ENCODE assay signal across 10 mouse cellular contexts in genomic region chr1:126469818-126470544, GRCm38 (mm10).
DNase-seq lines count a peak whose midpoint lies in the region; ATAC-seq and TF ChIP-seq lines count a peak whose summit lies in the region.
"Had no signal": no experiment of that assay in that cellular context is flagged by ENCODE, and none has a peak within 500 bp of the region (broad histone marks: within the 10 kb centered on the region; RNA-seq: fewer than 3 reads in every experiment).

No protein-coding gene starts in this region.

- no peak for TF ChIP-seq POLR2A in lung, adult 2 months (IDR thresholded peaks at IDR 0.05; ENCODE audit: borderline replicate concordance, extremely low read depth, low read depth, low read length)

- DNase-seq in embryonic facial prominence, embryonic 14.5 days (ENCODE audit: low spot score): peak; percentile 4
- no peak for DNase-seq in embryonic facial prominence, embryonic 10.5 days (ENCODE audit: low spot score)
- peak; percentile 50 for DNase-seq in lung, embryonic 14.5 days
- DNase-seq in lung, adult 2 months: no peak
- peak; percentile 58 to 79 for DNase-seq in cerebellum, postnatal 25 days
- DNase-seq in right cerebral cortex, postnatal 10 days (ENCODE audit: low spot score in 2 of 2): peak; percentile 61 to 67
- DNase-seq in thymus, postnatal 25 days: no peak
- no peak for DNase-seq in gastrocnemius, postnatal 4 days (ENCODE audit: low spot score in 2 of 2)
- DNase-seq: kidney, adult 9 months had no signal

- no peak for ATAC-seq in embryonic facial prominence, embryonic 14.5 days (ENCODE audit: low read depth)
- no peak for ATAC-seq in lung, embryonic 14.5 days (ENCODE audit: insufficient read depth)

- WGBS in embryonic facial prominence, embryonic 14.5 days: 55% methylated on average over 5 of the region's 5 CpGs
- WGBS in embryonic facial prominence, embryonic 10.5 days: 80% methylated on average over 5 of the region's 5 CpGs
- 35% methylated on average over 5 of the region's 5 CpGs for WGBS in lung, embryonic 14.5 days
- WGBS in lung, adult 2 months: 41% methylated on average over 5 of the region's 5 CpGs

- no peak overlapping the region for H3K4me3 ChIP-seq in embryonic facial prominence, embryonic 14.5 days (ENCODE audit: low read depth, low read length)
- H3K4me3 ChIP-seq in embryonic facial prominence, embryonic 10.5 days: no peak overlapping the region
- H3K4me3 ChIP-seq in lung, embryonic 14.5 days (ENCODE audit: low read depth, low read length): peak overlapping the region; percentile 5
- H3K4me3 ChIP-seq in lung, adult 2 months (replicated peaks; ENCODE audit: extremely low read depth, low read depth, low read length): no peak overlapping the region
- H3K4me3 ChIP-seq: limb, embryonic 13.5 days had no signal

- H3K4me1 ChIP-seq in embryonic facial prominence, embryonic 14.5 days (ENCODE audit: control insufficient read depth, insufficient read depth, low read length): no peaks in the 10 kb centered on the region
- H3K4me1 ChIP-seq in embryonic facial prominence, embryonic 10.5 days: peaks cover 3% of the 10 kb centered on the region; the same call in 1 of the 2 replicates
- H3K4me1 ChIP-seq in lung, embryonic 14.5 days (ENCODE audit: insufficient read depth): peaks cover 12% of the 10 kb centered on the region; the same call in 1 of the 2 replicates
- peaks cover 27% of the 10 kb centered on the region for H3K4me1 ChIP-seq in lung, adult 2 months (ENCODE audit: control insufficient read depth, insufficient read depth, low read length)
- H3K4me1 ChIP-seq: limb, embryonic 13.5 days had no signal

- no peak overlapping the region for H3K4me2 ChIP-seq in embryonic facial prominence, embryonic 14.5 days (ENCODE audit: low read depth, low read length)
- peak overlapping the region; percentile 43 for H3K4me2 ChIP-seq in lung, embryonic 14.5 days
- H3K4me2 ChIP-seq: limb, embryonic 13.5 days had no signal

- no peaks in the 10 kb centered on the region for H3K36me3 ChIP-seq in embryonic facial prominence, embryonic 14.5 days (ENCODE audit: control insufficient read depth, insufficient read depth, low read length)
- H3K36me3 ChIP-seq in embryonic facial prominence, embryonic 10.5 days (replicated peaks): no peaks in the 10 kb centered on the region
- no peaks in the 10 kb centered on the region for H3K36me3 ChIP-seq in lung, embryonic 14.5 days (ENCODE audit: insufficient read depth)
- H3K36me3 ChIP-seq: limb, embryonic 13.5 days had no signal

- TF ChIP-seq CTCF in lung, embryonic 14.5 days (IDR thresholded peaks at IDR 0.05; ENCODE audit: low read depth): no peak
- no peak for TF ChIP-seq CTCF in lung, adult 2 months (IDR thresholded peaks at IDR 0.05; ENCODE audit: insufficient read depth, low read length)

- H3K27ac ChIP-seq in embryonic facial prominence, embryonic 14.5 days (replicated peaks; ENCODE audit: low read depth, low read length): no peak overlapping the region
- no peak overlapping the region for H3K27ac ChIP-seq in embryonic facial prominence, embryonic 10.5 days (replicated peaks)
- H3K27ac ChIP-seq in lung, embryonic 14.5 days (ENCODE audit: low read depth): peak overlapping the region; percentile 81
- H3K27ac ChIP-seq: limb, embryonic 13.5 days had no signal

- H3K27me3 ChIP-seq in embryonic facial prominence, embryonic 14.5 days (replicated peaks; ENCODE audit: control insufficient read depth, insufficient read depth, low read length): no peaks in the 10 kb centered on the region
- H3K27me3 ChIP-seq in embryonic facial prominence, embryonic 10.5 days (replicated peaks; ENCODE audit: low read depth, poor library complexity, severe bottlenecking): no peaks in the 10 kb centered on the region
- H3K27me3 ChIP-seq in lung, embryonic 14.5 days (ENCODE audit: insufficient read depth, low read length): no peaks in the 10 kb centered on the region
- H3K27me3 ChIP-seq: limb, embryonic 13.5 days had no signal

- H3K9ac ChIP-seq in embryonic facial prominence, embryonic 14.5 days (ENCODE audit: low read depth, low read length): no peak overlapping the region
- H3K9ac ChIP-seq in lung, embryonic 14.5 days: no peak overlapping the region
- H3K9ac ChIP-seq: limb, embryonic 13.5 days had no signal

- H3K9me3 ChIP-seq in embryonic facial prominence, embryonic 14.5 days (ENCODE audit: control insufficient read depth, low read length): no peaks in the 10 kb centered on the region
- no peaks in the 10 kb centered on the region for H3K9me3 ChIP-seq in embryonic facial prominence, embryonic 10.5 days
- H3K9me3 ChIP-seq in lung, embryonic 14.5 days (ENCODE audit: low read depth, low read length): no peaks in the 10 kb centered on the region
- H3K9me3 ChIP-seq: limb, embryonic 13.5 days had no signal

Comparison
In these comparisons a context has a peak if more than half of its experiments do, and no peak if none do; other contexts are left out.
1. DNase-seq: peak in embryonic facial prominence, embryonic 14.5 days (single experiment), lung, embryonic 14.5 days (single experiment), cerebellum, postnatal 25 days (2 of 2) and right cerebral cortex, postnatal 10 days (2 of 2); none in embryonic facial prominence, embryonic 10.5 days (single experiment), lung, adult 2 months (single experiment), thymus, postnatal 25 days (single experiment) and gastrocnemius, postnatal 4 days (0 of 2).